Mouse (Mus musculus) right cerebral cortex, postnatal 36 days (tissue): ENCODE data around the gene Hist1h3h.
A peak's percentile ranks its signal among the peaks of the same experiment; 100 is the strongest.
"Not testable (repeated sequence)": the region's sequence is repeated elsewhere in the genome, so short reads cannot be mapped to it uniquely, and the experiment has no call there.

Experiments
- DNase-seq, 2 experiments: peaks; one replicate each; pipeline ENCODE4 v3.0.0; 2022; ENCODE audit warnings: low spot score in 2 of 2, mixed read lengths in 1 of 2

The Hist1h3h gene

GRCm38 (mm10) chr13:21727948-21728572 lies 10.6 kb downstream of the Hist1h3h start:
- no peak for DNase-seq

GRCm38 (mm10) chr13:21729544-21729943 lies 12.1 kb downstream of the Hist1h3h start:
- no peak for DNase-seq

DNA sequence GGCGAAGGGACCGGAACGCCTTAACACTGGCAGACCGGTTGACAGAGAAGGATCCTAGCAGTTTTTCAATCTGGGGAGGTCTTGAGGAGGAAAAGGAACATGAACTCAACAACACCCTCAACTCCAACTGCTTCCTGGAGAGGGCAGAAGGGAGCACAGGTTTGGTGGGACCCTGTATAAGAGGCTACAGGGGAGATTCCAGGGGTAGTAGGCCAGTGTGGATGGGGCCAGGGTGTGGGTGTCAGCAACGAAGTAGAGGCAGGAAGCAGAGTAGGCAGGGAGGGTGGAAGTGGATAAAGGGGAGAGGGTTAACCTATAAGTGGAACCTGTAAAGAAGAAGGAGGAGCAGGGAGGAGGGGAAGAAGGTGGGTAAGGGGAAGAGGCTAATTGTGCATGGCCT lies 16.0 kb downstream of the Hist1h3h start:
- no peak for DNase-seq

DNA sequence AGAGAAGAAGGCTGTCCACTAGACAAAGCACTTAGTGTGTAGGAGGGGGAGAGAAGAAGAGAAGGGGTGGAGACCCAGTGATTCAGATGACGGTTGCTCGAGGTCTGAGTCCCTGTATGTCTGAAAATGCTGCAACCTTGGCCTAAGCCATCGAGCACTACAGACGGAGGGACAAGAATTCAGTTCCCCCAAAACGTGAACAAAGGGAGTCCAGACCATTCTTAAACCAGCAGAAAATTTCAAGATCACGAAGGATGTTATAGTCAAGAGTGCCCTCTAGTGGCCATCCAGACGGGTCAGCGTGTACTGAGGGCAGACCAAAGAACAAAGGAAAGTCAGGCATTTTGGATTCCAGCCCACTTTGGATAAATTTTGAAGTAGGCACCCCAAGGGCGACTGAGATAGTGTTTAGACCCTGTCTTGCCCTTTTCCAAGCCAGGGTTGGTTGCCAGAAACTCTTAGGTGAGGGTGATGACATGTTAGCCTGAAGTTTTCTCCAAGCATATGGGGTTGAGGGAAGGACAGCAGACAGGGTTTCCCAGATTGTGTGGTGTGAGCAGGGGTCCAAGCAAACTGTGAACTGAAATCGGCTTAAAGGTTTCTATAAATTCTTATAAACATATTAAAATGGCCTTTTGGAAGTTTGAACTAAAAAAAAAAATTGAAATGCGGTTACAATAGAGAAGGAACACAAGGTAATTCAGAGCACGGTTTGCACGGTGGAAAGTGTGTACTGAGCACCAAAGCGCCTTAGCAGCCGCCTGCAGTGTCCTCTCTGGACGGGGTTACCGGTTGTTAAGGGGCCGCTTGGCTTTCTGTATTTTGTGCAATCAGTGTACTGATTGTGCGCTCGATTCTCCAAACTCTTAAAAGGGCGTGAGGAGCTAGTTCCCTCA lies 16.8 kb downstream of the Hist1h3h start:
- DNase-seq: peak in 1 of 2 experiments; percentile 63

GRCm38 (mm10) chr13:21734906-21735767 lies 17.7 kb downstream of the Hist1h3h start, which contains the start of gene Hist1h4j:
Hist1h4j (plus strand) TSS chr13:21735064.
- DNase-seq: peak; percentile 54 to 69

- no peak for DNase-seq
Measured at GRCm38 (mm10) chr13:21745006-21745405, 27.5 kb downstream of the Hist1h3h start.

GRCm38 (mm10) chr13:21749387-21750158 lies 32.1 kb downstream of the Hist1h3h start:
- DNase-seq: no peak

- peak; percentile 92 to 93 for DNase-seq
Measured at GRCm38 (mm10) chr13:21750159-21751017, 32.9 kb downstream of the Hist1h3h start, which contains the start of gene Hist1h4k. Hist1h4k (minus strand) TSS chr13:21750505.

DNA sequence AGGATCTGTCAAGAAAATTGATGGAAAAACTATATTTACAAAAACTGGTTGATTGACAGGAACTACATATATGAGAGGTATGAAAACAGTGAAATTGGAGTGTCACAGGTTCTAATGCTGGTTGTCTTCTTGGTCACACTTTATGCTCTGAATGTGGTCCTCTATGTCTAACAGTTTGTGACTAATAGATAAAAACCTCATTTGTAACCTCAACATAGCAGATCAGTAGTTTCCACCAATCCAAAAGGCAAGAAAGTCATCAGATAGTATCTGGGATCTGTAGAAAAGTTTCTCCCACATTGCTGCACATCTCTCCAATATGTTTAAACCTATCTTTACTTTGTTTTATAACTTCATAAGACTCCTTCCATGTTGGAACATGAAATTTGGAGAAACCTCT lies 34.0 kb downstream of the Hist1h3h start:
- no peak for DNase-seq

DNA sequence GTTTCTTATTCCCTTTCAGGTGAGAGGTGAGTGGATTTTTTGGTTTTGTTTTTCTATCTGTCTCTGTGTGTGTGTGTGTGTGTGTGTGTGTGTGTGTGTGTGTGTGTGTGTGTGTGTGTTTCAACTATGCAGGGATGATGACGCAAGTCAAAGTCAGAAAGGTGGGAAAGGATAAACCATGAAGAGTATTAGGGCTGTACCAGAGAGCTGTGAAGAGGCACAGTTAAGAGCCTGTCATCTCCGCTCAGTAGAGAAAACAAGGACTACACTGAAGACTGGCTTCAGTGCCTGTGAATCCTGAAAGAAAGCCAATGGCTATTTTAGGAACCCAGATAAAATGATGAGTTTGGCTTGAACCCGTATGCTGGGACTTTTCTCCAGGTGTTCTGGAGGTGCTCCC lies 34.4 kb downstream of the Hist1h3h start:
- no peak for DNase-seq

DNA sequence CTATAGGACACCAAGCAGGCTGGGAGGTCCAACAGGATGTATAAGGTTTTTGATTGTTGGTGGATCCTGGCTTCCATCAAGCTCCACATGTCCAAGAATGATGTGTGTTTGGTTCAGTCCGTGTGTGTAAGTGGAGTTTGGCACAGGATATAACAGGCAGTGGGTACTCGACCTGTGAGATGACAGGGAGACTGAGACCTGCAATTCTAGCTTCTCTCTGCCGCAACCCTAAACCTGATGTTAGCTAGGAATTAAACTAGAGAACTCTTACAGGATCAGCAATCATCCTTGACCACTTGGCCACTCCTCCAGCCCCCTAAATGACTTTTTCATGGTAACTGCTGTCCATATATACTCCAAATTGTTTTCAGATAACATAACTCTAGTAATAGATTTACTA lies 34.9 kb downstream of the Hist1h3h start:
- DNase-seq: no peak

DNA sequence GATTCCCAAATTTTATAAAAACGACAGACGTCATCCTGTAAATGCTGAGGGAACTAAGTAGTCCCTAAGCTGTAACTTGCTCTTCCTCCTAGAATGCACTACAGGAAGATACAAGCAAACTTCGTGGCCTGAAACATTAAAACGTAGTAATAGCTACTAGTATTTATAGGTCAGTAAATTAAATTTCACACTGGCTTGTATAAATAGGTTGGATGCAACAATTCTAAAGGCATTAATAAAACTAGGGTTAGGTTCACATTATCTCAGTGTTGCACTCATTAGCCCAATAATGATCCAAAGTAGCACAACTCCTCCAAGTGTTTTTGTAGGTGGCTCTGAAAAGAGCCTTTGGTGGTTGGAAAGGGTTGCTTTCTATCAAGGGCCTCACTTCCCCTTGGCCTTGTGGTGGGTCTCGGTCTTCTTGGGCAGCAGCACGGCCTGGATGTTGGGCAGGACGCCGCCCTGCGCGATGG lies 35.6 kb downstream of the Hist1h3h start:
- DNase-seq: no peak

DNA sequence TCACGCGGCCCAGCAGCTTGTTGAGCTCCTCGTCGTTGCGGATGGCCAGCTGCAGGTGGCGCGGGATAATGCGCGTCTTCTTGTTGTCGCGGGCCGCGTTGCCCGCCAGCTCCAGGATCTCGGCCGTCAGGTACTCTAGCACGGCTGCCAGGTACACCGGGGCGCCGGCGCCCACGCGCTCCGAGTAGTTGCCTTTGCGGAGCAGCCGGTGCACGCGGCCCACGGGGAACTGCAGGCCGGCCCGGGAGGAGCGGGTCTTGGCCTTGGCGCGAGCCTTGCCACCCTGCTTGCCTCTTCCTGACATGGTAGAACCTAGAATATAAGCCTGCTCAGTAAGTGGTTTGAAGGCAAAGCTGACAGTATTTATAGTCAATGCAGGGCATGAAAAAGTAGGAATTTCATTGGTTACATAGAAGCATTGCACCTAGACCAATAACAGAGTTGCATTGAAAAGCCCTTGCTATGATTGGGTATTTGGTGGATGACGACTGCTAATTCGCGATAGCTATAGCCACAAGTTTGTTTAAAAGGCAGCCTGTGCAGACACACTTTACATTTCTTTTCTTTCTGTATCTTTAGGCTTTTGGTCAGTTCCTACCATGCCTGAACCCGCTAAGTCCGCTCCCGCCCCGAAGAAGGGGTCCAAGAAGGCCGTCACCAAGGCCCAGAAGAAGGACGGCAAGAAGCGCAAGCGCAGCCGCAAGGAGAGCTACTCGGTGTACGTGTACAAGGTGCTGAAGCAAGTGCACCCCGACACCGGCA lies 36.2 kb downstream of the Hist1h3h start, which contains the start of the genes Hist1h2ak and Hist1h2bn:
Gene Hist1h2ak, minus strand, starts transcription at position 304 of the 762 bp plus-strand sequence.
Gene Hist1h2bn, plus strand, starts transcription at position 600 of the 762 bp plus-strand sequence.
- peak; percentile 61 to 85 for DNase-seq

- DNase-seq: not testable (repeated sequence)
Measured at GRCm38 (mm10) chr13:21754294-21755001, 37.0 kb downstream of the Hist1h3h start.

GRCm38 (mm10) chr13:21755707-21756106 lies 38.2 kb downstream of the Hist1h3h start:
- DNase-seq: no peak
